Mouse (Mus musculus): ENCODE data around the gene Serac1.

Gene Serac1

GRCm38 (mm10) chr17:6005246-6005637, 74.3 kb downstream of the Serac1 start:
- no peak for DNase-seq (ENCODE audit: low spot score)

GRCm38 (mm10) chr17:6003661-6004060, 75.9 kb downstream of the Serac1 start:
- no peak for DNase-seq (ENCODE audit: low spot score)

GRCm38 (mm10) chr17:6002563-6002962, 77.0 kb downstream of the Serac1 start:
- no peak for DNase-seq (ENCODE audit: low spot score)

- DNase-seq (ENCODE audit: low spot score) = no peak
Measured at GRCm38 (mm10) chr17:6001836-6002235, 77.7 kb downstream of the Serac1 start.

- DNase-seq (ENCODE audit: low spot score) = no peak
Measured at GRCm38 (mm10) chr17:6001389-6001788, 78.2 kb downstream of the Serac1 start.

- DNase-seq (ENCODE audit: low spot score) = no peak
Measured at GRCm38 (mm10) chr17:6000864-6001319, 78.6 kb downstream of the Serac1 start.

- DNase-seq (ENCODE audit: low spot score) = no peak
Measured at GRCm38 (mm10) chr17:5999039-5999543, 80.5 kb downstream of the Serac1 start.

GRCm38 (mm10) chr17:5998235-5998500, 81.4 kb downstream of the Serac1 start:
- DNase-seq (ENCODE audit: low spot score) = no peak

GRCm38 (mm10) chr17:5997380-5998234, 81.9 kb downstream of the Serac1 start:
- DNase-seq (ENCODE audit: low spot score) = no peak

- DNase-seq (ENCODE audit: low spot score) = no peak
Measured at GRCm38 (mm10) chr17:5996589-5996988, 83.0 kb downstream of the Serac1 start.

GRCm38 (mm10) chr17:5994606-5995005, 84.9 kb downstream of the Serac1 start:
- no peak for DNase-seq (ENCODE audit: low spot score)

- DNase-seq (ENCODE audit: low spot score) = no peak
Measured at GRCm38 (mm10) chr17:5993581-5994260, 85.8 kb downstream of the Serac1 start.

GRCm38 (mm10) chr17:5992866-5993580, 86.5 kb downstream of the Serac1 start:
- DNase-seq (ENCODE audit: low spot score) = no peak
